Mouse (Mus musculus): ENCODE data around the gene Klf1. TPM values are rescaled to one million over a fixed set of nuclear protein-coding genes. Genes with fewer than 3 reads are reported as not detected.
A peak's percentile ranks its signal among the peaks of the same experiment; 100 is the strongest.

The Klf1 gene
- polyA plus RNA-seq, 1 experiment: 0.10 TPM

DNA sequence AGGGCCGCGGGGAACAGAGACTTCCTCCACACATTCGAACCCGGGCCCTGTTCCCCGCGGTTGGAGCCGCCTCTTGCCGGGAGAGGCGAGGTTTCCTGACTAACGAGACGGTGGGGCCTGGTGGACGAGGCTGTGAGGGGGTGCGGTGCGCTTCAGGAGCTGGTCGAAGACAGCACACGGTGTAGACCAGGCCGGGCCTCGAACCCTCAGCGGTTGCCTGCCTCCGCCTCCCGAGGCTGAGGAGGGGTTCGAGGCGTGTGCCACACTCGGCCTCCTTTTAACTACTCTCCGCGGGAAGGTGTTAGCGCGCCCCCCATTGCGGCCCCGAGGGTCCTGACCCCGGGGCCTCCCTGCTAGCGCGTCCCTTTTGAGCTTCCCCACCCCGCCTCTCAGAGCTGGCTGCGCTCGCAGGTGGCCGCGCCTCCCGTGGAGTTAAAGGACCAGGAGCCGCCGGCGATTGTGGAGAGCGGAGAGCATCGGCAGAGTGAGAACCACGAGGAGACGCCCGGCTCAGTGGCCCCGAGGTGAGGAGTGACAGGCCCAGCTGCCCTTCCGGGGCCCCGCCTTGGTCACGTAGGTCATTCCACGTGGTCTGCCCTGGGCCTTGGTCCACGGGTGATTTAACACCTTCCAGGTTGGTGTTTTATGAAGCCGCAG is 29.3 kb upstream of the Klf1 start:
- H3K4me3 ChIP-seq: no peak overlapping the region
- H3K27me3 ChIP-seq (ENCODE audit: control insufficient read depth, insufficient read depth, insufficient read length): no peaks in the 10 kb centered on the region
- no peak overlapping the region for H3K4me2 ChIP-seq (ENCODE audit: low read depth)
- no peaks in the 10 kb centered on the region for H3K79me2 ChIP-seq (ENCODE audit: control insufficient read depth, insufficient read depth)
- H3K36me3 ChIP-seq (ENCODE audit: control insufficient read depth, insufficient read depth): no peaks in the 10 kb centered on the region
- H3ac ChIP-seq (ENCODE audit: control insufficient read depth, insufficient read length): no peak overlapping the region
- TF ChIP-seq MYOD1 (IDR thresholded peaks at IDR 0.05; ENCODE audit: control insufficient read depth in 1 of 3, insufficient read length in 2 of 3, low read depth in 2 of 3) (peak in 2 of 3 experiments; percentile 44 to 69), REST (IDR thresholded peaks at IDR 0.05; ENCODE audit: insufficient read depth, insufficient read length) (no peak), POLR2AphosphoS2 (IDR thresholded peaks at IDR 0.05; ENCODE audit: insufficient read length, low read depth) (peak; percentile 22)

- no peaks in the 10 kb centered on the region for H3K79me2 ChIP-seq (ENCODE audit: control insufficient read depth, insufficient read depth)
- no peak overlapping the region for H3ac ChIP-seq (ENCODE audit: control insufficient read depth, insufficient read length)
- TF ChIP-seq POLR2AphosphoS2 (IDR thresholded peaks at IDR 0.05; ENCODE audit: insufficient read length, low read depth) (no peak), REST (IDR thresholded peaks at IDR 0.05; ENCODE audit: insufficient read depth, insufficient read length) (no peak)
- no peak overlapping the region for H3K4me2 ChIP-seq (ENCODE audit: low read depth)
- no peaks in the 10 kb centered on the region for H3K27me3 ChIP-seq (ENCODE audit: control insufficient read depth, insufficient read depth, insufficient read length)
- H3K36me3 ChIP-seq (ENCODE audit: control insufficient read depth, insufficient read depth): no peaks in the 10 kb centered on the region
- no peak overlapping the region for H3K4me3 ChIP-seq
Measured at GRCm38 (mm10) chr8:84873016-84873415, 28.7 kb upstream of the Klf1 start.

GRCm38 (mm10) chr8:84874339-84874738 is 27.4 kb upstream of the Klf1 start:
- Histone ChIP-seq H3K36me3 (ENCODE audit: control insufficient read depth, insufficient read depth) (no peaks in the 10 kb centered on the region), H3K4me3 (no peak overlapping the region), H3K79me2 (ENCODE audit: control insufficient read depth, insufficient read depth) (no peaks in the 10 kb centered on the region), H3ac (ENCODE audit: control insufficient read depth, insufficient read length) (no peak overlapping the region), H3K27me3 (ENCODE audit: control insufficient read depth, insufficient read depth, insufficient read length) (no peaks in the 10 kb centered on the region), H3K4me2 (ENCODE audit: low read depth) (no peak overlapping the region)
- TF ChIP-seq POLR2AphosphoS2 (IDR thresholded peaks at IDR 0.05; ENCODE audit: insufficient read length, low read depth) (no peak), MAX (IDR thresholded peaks at IDR 0.05; ENCODE audit: low read depth) (no peak), MYOG (IDR thresholded peaks at IDR 0.05; ENCODE audit: control insufficient read depth in 1 of 3, insufficient read depth in 1 of 3, insufficient read length in 2 of 3, low read depth in 2 of 3) (no peak), TCF12 (IDR thresholded peaks at IDR 0.05; ENCODE audit: insufficient read depth, poor library complexity, severe bottlenecking) (no peak)

- Histone ChIP-seq H3K4me3 (no peak overlapping the region), H3K4me2 (ENCODE audit: low read depth) (no peak overlapping the region)
Measured at GRCm38 (mm10) chr8:84877297-84878035, 24.3 kb upstream of the Klf1 start.

DNA sequence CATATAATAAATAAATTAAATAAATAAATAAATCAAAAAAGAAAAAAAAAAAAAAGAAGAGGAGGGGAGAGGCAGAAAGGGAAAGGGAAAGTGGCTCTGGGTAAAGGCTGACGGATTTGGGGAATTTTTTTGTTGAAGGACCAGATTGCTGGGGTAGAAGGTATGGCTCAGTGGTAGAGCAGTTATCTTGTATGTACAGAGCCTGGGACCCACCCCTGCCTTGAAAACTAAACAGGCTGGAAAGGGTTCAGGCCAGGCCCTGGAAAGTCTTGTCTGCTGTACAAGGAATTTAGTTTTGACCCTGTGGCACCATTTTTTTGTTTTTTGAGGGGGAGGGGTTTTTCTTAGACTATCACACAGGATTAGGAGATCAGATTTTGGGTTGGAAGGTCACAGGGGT is 22.8 kb upstream of the Klf1 start:
- H3K27me3 ChIP-seq (ENCODE audit: control insufficient read depth, insufficient read depth, insufficient read length): no peaks in the 10 kb centered on the region
- no peak for TF ChIP-seq POLR2A (IDR thresholded peaks at IDR 0.05; ENCODE audit: insufficient read length, low read depth)
- TF ChIP-seq USF1 (IDR thresholded peaks at IDR 0.05; ENCODE audit: low read depth): no peak
- no peak for TF ChIP-seq CEBPB (IDR thresholded peaks at IDR 0.05; ENCODE audit: insufficient read depth, poor library complexity, severe bottlenecking)
- H3ac ChIP-seq (ENCODE audit: control insufficient read depth, insufficient read length): no peak overlapping the region
- no peak overlapping the region for H3K4me3 ChIP-seq
- no peak overlapping the region for H3K4me2 ChIP-seq (ENCODE audit: low read depth)
- no peaks in the 10 kb centered on the region for H3K79me2 ChIP-seq (ENCODE audit: control insufficient read depth, insufficient read depth)
- no peaks in the 10 kb centered on the region for H3K36me3 ChIP-seq (ENCODE audit: control insufficient read depth, insufficient read depth)

More at GRCm38 (mm10) chr8:84877297-84878035, 24.3 kb upstream of the Klf1 start:
- no peak overlapping the region for H3ac ChIP-seq (ENCODE audit: control insufficient read depth, insufficient read length)
- no peaks in the 10 kb centered on the region for H3K27me3 ChIP-seq (ENCODE audit: control insufficient read depth, insufficient read depth, insufficient read length)
- no peaks in the 10 kb centered on the region for H3K36me3 ChIP-seq (ENCODE audit: control insufficient read depth, insufficient read depth)
- no peaks in the 10 kb centered on the region for H3K79me2 ChIP-seq (ENCODE audit: control insufficient read depth, insufficient read depth)
- TF ChIP-seq MYOD1 (IDR thresholded peaks at IDR 0.05; ENCODE audit: control insufficient read depth in 1 of 3, insufficient read length in 2 of 3, low read depth in 2 of 3): no peak
- no peak for TF ChIP-seq USF1 (IDR thresholded peaks at IDR 0.05; ENCODE audit: low read depth)
- TF ChIP-seq TCF3 (IDR thresholded peaks at IDR 0.05; ENCODE audit: insufficient read length, low read depth): no peak
- no peak for TF ChIP-seq E2F4 (IDR thresholded peaks at IDR 0.05; ENCODE audit: insufficient read depth)
- no peak for TF ChIP-seq CEBPB (IDR thresholded peaks at IDR 0.05; ENCODE audit: insufficient read depth, poor library complexity, severe bottlenecking)
- TF ChIP-seq MYOG (IDR thresholded peaks at IDR 0.05; ENCODE audit: control insufficient read depth in 1 of 3, insufficient read depth in 1 of 3, insufficient read length in 2 of 3, low read depth in 2 of 3): no peak
- no peak for TF ChIP-seq TCF12 (IDR thresholded peaks at IDR 0.05; ENCODE audit: insufficient read depth, poor library complexity, severe bottlenecking)
- no peak for TF ChIP-seq SRF (IDR thresholded peaks at IDR 0.05; ENCODE audit: control insufficient read depth, insufficient read length, low read depth)
- no peak for TF ChIP-seq MAX (IDR thresholded peaks at IDR 0.05; ENCODE audit: low read depth)
- TF ChIP-seq POLR2A (IDR thresholded peaks at IDR 0.05; ENCODE audit: insufficient read length, low read depth): no peak
- TF ChIP-seq POLR2AphosphoS2 (IDR thresholded peaks at IDR 0.05; ENCODE audit: insufficient read length, low read depth): no peak
- no peak for TF ChIP-seq REST (IDR thresholded peaks at IDR 0.05; ENCODE audit: insufficient read depth, insufficient read length)
